Mouse (Mus musculus): ENCODE data around the gene Pitpnm2. TPM values are rescaled to one million over a fixed set of nuclear protein-coding genes. Genes with fewer than 3 reads are reported as not detected.

Gene Pitpnm2
- total RNA-seq, 1 experiment from 2014 or later, result 17.5 TPM

DNA sequence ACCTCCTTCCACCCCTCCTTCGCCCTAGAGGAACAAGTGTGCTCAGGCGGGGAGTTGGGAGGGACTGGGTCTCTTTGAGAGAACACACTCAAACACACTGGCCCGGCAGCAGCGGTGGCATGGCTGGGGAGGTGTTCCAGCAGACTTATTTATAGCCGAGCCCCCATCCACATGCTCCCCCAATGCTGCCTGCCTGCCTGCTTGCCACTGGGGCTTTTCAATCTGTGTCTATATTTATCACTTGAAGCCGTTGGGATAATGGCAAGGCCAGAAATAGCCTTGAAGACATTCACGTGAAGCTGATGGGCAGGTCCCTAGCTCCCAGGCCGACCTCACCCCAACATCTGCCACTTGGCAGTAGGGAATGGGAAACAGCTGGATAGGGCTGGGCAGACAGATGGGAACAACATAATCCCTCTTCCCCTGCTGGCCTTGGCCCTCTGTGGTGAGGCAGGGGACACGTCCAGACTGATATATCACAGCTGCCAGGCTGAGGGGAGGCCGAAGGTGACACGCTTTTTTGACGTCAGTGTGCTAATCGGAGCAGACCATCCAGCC lies 43.0 kb downstream of the Pitpnm2 start:
- ATAC-seq (replicated peaks; ENCODE audit: low read depth, poor library complexity, severe bottlenecking), result no peak

DNA sequence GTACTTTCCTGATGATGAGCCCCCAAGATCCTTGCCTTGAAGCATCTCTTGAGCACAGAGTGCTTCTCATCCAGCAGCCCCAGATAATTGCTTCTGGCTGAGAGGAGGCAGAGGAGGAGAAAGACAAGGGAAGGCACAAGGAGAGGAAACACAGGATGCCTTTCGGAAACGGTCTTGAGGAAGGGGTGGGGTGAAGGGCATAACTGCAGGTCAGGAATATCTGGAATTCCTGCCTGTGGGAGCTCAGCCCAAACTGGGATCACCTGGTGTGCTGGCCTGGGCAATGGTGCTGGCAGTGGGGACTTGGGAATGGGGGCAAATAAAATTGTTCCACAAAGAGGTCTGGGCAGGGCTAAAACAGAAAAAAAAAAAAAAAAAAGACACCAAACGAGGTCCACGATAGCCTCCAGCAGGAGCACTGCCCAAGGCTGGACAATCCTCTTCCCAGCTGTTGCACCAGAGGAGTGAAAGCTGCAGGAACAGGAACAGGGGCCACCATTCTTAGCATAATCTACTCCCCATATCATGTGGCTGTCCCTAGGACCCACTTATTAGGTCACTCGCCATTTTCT lies 43.7 kb downstream of the Pitpnm2 start:
- ATAC-seq (replicated peaks; ENCODE audit: low read depth, poor library complexity, severe bottlenecking), result no peak

DNA sequence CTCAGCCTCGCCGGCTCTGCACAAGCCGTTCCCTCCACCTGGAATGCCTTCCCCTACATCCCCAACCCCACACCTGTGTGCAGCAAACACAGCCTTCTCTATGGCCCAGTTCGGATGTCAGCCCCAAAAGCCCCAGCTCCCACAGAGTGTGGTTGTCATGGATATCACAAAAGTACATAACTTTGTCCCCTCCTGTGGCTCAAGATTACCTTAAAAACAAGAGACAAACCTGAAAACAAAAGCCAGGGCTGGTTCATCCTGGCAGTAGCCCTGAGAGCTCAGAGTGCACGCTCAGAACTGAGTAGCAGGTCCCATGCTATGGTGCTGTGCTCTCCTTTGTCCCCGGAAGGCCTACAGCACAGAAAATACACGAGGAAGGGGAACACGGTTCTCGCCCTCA lies 44.3 kb downstream of the Pitpnm2 start:
- ATAC-seq (replicated peaks; ENCODE audit: low read depth, poor library complexity, severe bottlenecking), result no peak

DNA sequence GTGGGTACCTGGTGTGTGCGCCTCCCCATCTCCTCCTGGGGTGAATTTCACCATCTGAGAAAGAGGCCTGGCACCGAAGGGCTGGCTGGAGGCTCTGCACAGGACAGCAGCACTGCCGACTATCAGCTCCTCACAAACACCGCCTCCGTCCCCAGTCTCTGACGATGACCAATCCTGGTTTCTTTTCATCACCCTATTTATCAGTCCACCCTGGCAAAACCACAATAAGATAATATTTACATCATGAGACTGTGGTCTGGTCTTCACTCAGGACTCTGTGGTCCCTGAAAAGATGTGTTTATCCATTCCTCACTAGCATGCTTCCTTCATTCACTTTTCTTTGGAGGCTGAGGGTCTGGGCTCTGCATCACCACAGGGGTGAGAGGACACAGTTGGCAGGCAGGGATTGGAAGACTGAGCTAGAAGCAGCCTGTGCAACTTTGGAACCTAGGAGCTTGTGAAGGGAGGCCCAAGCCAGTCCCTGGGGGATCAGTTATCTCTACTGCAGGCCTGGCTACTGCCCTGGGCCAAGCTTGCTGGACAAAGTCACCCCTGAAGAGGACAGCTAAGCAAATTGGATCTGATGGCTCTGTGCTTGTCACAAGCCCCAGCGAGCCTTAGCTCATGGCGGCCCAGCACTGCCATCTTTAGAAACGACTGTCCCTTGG lies 45.3 kb downstream of the Pitpnm2 start:
- ATAC-seq (replicated peaks; ENCODE audit: low read depth, poor library complexity, severe bottlenecking), result no peak

DNA sequence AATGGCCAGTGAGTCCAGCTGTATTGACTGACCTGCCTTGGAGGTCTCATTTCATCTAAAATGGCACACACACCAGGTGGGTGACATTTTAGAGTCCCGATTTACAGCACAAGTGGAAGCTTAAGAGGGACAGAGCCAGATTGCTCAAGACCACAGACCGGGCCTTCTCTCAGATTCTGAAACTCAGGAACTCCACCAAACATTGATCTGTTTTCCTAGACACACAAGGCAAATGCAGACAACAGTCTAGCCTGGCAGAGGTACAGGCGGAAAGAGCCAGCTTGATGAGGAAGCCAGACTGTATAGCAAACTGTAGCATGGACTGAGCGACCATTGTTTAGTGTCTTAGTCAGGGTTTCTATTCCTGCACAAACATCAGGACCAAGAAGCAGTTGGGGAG lies 46.3 kb downstream of the Pitpnm2 start:
- ATAC-seq (replicated peaks; ENCODE audit: low read depth, poor library complexity, severe bottlenecking), result no peak

DNA sequence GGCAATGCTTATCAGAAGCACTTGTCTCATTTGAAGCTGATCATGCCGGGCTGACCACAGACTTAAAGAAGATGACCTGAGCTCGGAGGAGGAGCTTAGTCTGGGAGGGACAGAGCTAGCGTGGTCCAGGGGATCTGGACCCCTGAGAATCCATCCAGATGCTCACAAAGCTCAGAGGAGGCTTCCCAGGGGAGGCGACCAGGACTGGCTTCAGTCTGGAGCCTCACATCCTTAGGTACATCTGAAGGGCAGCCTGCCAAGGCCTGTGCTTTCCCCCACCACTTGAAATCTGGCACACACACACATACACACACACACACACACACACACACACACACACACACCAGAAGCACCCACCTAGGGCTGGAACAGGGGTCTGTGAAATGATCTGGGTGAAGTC lies 47.5 kb downstream of the Pitpnm2 start:
- ATAC-seq (replicated peaks; ENCODE audit: low read depth, poor library complexity, severe bottlenecking), result no peak

DNA sequence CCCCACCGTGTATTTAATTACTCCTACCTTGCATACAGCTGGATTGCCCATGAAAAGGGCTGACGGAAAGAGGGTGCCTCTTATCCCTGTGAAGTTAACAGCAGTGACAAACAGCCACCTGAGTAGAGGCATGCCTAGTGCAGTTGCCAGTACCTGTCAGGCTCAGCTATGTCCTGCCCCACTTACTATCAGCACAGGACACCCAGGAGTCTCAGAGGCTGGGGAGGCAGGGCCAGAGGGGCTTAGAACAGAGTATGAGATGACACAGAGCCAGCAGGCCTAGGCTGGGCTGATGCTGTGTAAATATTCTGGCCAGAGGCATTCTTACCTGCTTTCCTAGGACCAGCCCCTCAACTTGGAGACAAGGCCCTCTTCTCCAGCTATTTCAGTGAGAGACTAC lies 48.0 kb downstream of the Pitpnm2 start:
- no peak for ATAC-seq (replicated peaks; ENCODE audit: low read depth, poor library complexity, severe bottlenecking)

DNA sequence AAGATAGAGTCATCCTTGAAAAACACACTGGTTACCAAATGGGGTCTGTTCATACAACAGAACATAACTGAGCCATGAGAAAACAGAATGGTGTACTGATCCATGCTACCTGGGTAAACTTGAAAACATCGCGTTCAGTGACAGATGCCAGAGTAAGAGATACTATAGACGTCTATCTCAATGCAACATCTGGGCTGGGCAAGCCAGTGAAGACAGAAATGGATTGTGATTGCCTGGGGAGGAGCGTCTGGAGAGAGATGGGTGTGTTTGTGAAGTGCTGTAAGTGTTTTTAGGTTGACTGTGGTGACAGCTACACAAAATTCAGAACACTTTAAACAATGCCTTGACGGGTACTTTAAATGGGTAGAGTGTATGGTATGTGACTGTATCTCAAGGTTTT lies 48.7 kb downstream of the Pitpnm2 start:
- no peak for ATAC-seq (replicated peaks; ENCODE audit: low read depth, poor library complexity, severe bottlenecking)

DNA sequence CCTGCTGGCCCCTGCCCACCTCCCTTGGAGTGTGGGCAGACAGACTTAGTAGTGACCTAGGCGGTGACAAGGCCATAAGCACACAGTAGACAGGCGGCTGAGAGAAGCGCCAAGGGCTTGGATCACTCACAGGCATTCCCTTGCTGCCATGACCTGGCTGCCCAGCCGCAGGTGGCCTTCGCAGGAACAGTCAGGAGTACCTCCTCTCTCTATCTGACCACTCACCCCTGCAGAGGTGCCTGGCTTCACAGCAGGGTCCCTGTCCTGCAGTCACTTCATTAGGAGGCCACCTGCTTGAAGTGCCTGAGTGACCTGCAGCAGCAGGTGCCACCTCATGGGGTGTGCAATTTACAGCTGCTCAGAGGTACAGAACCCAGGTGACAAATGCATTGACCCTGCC lies 50.4 kb downstream of the Pitpnm2 start:
- ATAC-seq (replicated peaks; ENCODE audit: low read depth, poor library complexity, severe bottlenecking), result no peak

DNA sequence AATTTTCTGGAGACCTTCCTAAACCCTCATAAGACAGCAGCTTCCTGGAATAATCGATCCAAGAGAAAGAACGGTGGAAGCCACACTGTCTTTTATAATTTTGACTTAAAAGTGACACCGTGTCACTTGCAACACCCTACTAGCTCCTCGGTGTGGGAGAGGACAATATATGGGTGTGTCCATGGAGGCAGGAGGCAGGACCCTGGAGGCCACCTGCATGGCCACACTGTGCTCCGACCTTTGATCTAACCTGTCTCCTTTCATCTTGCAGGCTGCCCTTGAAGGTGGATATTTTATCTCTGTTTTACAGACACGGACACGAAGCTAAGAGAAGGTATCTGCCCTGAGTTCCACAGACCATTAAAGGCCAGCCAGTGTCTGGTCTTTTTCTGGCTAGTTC lies 51.1 kb downstream of the Pitpnm2 start:
- no peak for ATAC-seq (replicated peaks; ENCODE audit: low read depth, poor library complexity, severe bottlenecking)

DNA sequence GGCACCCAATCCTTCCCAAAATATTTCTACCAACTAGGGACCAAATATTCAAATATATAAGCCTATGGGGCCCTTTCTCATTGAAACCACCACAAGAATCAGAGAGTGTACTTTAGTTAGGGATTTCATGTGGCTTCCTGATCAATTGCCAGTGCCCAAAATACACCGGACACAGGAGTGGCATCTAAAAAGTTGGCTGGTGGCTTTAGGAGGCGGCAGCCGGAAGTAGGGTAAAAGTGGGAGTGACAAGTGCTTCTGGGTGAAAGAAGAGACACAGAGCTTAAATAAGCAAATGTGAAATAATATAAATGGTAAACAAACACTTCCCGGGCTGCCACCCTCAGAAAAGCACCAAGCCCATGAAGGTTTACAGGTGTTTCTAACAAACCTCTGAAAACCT lies 53.5 kb downstream of the Pitpnm2 start:
- ATAC-seq (replicated peaks; ENCODE audit: low read depth, poor library complexity, severe bottlenecking), result no peak

DNA sequence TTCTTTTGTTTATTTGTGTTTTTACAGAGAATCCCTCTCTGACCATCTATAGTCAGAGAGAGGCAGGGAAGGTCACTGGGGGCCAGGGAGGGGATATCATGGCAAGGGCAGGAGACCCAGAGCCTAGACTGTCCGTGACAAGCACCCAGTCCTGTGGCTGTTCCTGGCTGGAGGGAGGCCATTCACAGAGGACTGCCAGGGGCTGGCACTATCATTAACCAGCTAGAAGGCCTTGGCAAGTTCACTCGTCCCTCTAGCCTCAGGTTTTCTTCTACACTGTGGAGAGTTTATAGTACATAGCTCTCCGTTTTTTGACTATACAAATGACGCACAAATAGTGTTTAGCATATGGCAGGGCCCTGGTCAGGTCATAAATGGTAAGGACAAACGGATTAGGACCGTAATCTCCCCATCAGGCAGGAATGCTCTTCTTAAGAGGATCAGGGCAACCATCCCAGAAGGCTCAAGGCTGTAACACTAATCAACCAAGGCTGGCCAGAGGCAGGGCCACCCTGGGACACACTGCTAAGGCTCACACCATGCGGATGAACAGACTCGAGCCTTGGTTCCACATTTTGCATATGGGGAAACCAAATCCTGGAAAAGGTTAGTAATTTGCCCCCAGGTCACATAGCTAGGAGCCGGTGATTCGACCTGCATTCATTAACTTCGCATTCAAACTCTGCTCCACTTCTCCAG lies 55.0 kb downstream of the Pitpnm2 start:
- no peak for ATAC-seq (replicated peaks; ENCODE audit: low read depth, poor library complexity, severe bottlenecking)

DNA sequence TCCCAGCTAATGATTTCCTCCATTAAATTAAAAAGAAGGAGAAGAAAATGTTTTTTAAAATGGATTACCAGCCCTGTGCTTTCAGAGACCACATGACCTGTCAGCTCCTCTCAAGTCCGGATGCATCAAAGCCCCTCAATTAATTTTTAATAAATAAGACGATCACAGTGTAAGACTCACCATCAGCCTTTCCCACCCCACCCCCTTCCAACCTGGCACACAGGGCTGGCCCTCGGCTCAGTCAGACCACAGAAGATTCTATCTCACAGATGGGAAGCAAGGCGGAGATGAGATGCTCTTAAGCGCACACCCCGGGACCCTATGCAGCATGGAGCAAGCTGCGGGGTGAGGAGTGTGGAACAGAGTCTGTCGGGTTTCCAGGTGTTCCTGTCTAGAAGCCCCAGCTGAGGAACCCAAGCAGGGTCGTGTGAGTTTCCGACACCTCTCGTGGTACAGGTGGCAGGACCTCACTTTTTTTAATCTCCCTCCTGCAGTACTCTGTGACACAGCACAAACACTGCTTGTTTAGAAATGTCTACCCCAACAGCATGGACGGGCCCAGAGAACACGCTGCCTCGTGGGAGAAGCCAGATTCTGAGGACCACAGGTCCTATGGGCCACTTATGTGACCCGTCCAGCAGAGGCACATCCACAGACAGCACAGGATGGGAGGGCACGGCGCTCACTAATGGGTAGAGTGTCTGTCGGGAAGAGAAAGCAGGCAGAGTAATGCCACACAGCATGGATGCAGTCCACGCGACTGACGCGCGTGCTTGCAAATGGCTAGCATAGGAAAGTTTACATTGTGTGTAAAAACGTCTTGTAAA lies 56.1 kb downstream of the Pitpnm2 start:
- ATAC-seq (replicated peaks; ENCODE audit: low read depth, poor library complexity, severe bottlenecking), result no peak

DNA sequence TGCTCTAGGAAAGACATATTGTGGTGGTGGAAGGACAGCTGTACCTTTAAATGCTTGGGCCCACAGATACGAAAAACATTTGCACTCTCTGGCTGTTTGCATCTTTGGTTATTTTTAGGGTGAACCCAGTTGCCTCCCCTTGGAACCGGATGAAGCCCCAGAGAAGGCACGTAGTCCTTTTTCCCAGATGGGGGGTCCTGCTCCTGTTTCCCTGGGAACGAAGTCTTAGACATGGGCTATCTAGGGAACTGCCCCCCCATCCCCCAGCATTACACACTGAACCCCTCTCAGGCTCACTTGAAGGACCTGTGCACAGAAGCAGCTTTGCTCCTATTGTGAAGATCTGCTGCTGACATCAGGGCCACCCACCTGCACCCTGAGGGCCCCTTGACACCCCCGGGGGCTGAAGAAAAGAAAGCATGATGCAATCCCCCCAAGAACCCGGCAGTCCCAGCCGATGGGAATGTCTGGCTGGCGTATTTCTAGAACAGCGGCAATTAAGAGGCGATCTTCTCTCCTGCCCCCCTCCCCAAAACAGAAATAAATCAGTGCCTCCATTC lies 56.8 kb downstream of the Pitpnm2 start:
- ATAC-seq (replicated peaks; ENCODE audit: low read depth, poor library complexity, severe bottlenecking), result no peak

DNA sequence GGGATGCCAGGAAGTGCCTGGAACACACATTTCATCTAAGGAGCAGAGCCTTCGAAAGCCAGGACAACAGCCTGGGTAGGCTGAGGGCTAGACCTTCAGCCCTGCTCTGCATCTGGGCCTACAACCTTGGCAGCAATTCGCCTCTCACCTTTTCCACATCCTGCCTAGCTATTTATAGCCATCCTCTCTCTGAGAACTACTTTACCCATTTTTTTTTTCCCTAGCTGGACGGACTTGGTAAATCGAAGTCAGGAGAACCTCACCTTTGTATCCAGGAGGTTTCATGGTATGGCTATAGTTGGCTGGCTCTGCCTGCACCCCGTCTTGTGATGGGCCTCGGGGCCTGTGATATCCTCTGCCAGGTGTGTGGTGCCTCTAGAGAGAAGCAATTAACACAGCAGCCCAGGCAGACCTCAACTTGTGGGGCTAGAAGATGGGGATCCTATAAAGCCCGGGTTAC lies 57.3 kb downstream of the Pitpnm2 start:
- no peak for ATAC-seq (replicated peaks; ENCODE audit: low read depth, poor library complexity, severe bottlenecking)

DNA sequence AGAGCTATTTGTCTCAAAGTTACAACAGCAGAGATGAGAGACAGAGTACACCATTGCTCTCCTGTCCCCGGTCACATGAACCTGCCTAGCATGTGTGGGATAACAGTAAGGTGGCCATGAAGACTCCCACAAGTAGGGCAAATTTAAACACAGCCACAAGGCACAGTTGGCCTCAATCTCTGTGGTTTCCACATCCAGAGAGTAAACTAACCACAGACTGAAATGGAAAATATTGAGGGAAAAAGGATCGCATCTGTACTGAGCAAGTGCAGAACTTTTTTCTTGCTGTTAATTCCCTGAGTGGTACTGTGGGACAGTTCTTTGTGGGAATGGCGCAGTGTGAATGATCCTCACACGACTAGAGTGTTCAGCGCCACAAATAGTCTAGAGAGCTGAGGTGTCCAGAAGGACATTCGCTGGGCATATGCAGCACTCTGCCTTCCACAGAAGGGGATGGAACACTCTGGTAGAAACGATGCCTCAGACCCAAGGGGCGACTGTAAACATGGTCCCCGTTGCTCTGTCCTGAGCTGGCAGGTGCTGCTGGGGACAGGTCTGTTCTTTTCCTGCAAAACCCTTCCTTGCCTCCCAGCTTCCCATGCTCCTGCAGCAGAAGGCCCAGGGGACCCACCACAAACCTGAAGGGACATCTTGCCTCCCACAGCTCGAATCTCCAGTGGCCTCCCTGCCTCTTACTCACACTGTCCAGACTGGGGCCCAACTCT lies 59.3 kb downstream of the Pitpnm2 start:
- ATAC-seq (replicated peaks; ENCODE audit: low read depth, poor library complexity, severe bottlenecking), result no peak

DNA sequence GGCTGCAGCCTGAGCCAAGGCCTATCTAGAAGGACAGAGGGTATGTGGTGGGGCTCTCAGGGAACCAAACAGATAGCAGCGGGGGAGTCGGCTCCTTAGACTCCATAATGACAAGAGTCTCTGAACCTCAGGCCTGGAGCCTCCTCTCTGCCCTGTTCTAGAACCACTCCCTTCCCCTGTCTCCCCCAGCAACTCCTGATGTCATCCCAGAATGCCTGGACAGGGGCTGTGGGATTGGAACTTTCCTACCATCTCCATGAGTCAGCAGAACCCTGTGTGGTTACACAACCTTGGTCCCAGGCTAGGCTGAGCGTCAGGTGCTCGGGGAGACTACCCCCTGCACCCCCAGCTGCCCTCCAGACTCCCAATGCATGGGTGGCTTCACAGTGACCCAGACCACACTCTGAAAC lies 60.0 kb downstream of the Pitpnm2 start:
- ATAC-seq (replicated peaks; ENCODE audit: low read depth, poor library complexity, severe bottlenecking), result no peak; the same call in 1 of the 2 replicates

DNA sequence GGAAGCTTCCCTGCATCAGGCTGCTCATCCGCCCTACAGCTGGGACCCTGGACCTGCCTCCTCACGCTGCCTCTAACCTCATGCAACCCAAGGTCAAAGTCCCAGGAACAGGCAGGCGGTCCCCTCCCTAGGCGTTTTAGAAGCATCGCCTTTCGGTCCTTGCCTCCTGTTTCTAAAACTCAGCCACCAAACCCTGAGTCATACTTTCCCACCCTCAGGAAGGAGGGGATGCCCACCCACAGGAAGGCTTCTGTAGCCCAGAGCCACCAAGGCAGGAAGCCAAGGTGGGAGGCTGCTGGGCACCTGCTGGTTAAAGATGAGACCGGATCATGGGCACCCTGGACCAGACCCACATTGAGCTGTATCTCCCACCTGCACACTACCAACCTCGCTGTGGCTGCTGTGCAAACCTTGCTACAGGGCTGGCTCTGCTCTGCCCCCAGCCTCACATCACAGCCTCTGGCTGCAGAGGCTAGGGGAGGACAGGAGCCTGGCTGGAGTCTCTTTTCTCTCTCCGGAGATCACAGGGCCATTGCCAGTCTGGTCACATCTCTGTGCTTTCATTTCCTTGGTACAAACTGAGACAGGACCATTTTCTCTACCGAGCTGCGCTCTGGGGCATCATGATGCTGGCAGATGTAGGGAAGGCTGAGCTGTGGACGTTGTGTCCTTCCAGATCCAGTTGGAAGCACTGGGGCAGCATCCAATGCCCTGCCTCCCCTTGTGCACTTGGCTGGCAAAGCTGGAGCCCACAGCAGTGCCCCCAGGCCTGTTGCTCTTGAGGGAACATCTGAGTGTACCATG lies 61.9 kb downstream of the Pitpnm2 start:
- ATAC-seq (replicated peaks; ENCODE audit: low read depth, poor library complexity, severe bottlenecking), result 0 out of 2 replicates have a peak, but pooled peaks have one; percentile 4

All from common myeloid progenitor, adult 5-6 weeks (primary cell).